Mouse (Mus musculus) thymus, adult 2 months (tissue): Measurements from ENCODE around the gene Cacna1e. TPM values are rescaled to one million over a fixed set of nuclear protein-coding genes. Genes with fewer than 3 reads are reported as not detected.
A peak's percentile ranks its signal among the peaks of the same experiment; 100 is the strongest.

ENCODE experiments used
- DNase-seq: peaks from one replicate; pipeline ENCODE4 v3.0.0; 2021
- H3K27ac ChIP-seq: fragments of 200-500 bp; 2 replicates; pipeline ENCODE4 v1.5.1; 2012; ENCODE audit warnings: low read length, control low read depth; ENCODE audit not compliant: control insufficient read depth, insufficient read depth
- H3K27me3 ChIP-seq: fragments of 200-500 bp; 2 replicates; pipeline ENCODE4 v1.6.1; 2012; ENCODE audit warnings: mild to moderate bottlenecking, low read length, moderate library complexity, mixed read lengths; ENCODE audit not compliant: control insufficient read depth, insufficient read depth
- H3K36me3 ChIP-seq: fragments of 200-500 bp; 2 replicates; pipeline ENCODE4 v1.6.1; 2012; ENCODE audit warnings: mild to moderate bottlenecking, low read length, moderate library complexity; ENCODE audit not compliant: control insufficient read depth, insufficient read depth
- H3K4me1 ChIP-seq: fragments of 200-500 bp; replicated peaks from 2 replicates; pipeline ENCODE4 v1.6.1; 2012; ENCODE audit warnings: low read length; ENCODE audit not compliant: control insufficient read depth, insufficient read depth
- H3K4me3 ChIP-seq: fragments of 200-500 bp; 2 replicates; pipeline ENCODE4 v1.5.1; 2012; ENCODE audit warnings: mild to moderate bottlenecking, low read length, control low read depth, moderate library complexity; ENCODE audit not compliant: control insufficient read depth, insufficient read depth
- CTCF ChIP-seq: fragments of 200-500 bp; IDR thresholded peaks from 2 replicates; pipeline ENCODE4 v1.5.1; 2012; ENCODE audit warnings: mild to moderate bottlenecking, control low read depth, low read length, moderate library complexity, borderline replicate concordance; ENCODE audit not compliant: control insufficient read depth, poor library complexity, insufficient read depth; ENCODE audit errors: extremely low read depth
- POLR2A ChIP-seq: fragments of 200-500 bp; IDR thresholded peaks from 2 replicates; pipeline ENCODE4 v1.6.1; 2012; ENCODE audit warnings: mild to moderate bottlenecking, low read length, control low read depth, moderate library complexity; ENCODE audit not compliant: control insufficient read depth, poor library complexity, insufficient read depth; ENCODE audit errors: extremely low read depth
- WGBS: fragments of 180-500 bp; shearing (Covaris S2); methylation state at CpG from one replicate; pipeline ENCODE4 v1.1.7; 2018; 5-methylcytosine and 5-hydroxymethylcytosine counted together
- polyA plus RNA-seq: library from polyadenylated mRNA; depleted of rRNA; stranded (reverse); fragments of >200 nt; gene quantifications from 2 replicates; pipeline ENCODE4 v1.2.3, GENCODE M21; 2012

The Cacna1e gene
- polyA plus RNA-seq, 1 experiment, result 11.8 TPM

GRCm38 (mm10) chr1:154805038-154805437 lies 79.3 kb downstream of the Cacna1e start:
- no peaks in the 10 kb centered on the region for H3K36me3 ChIP-seq
- H3K27ac ChIP-seq, result no peak overlapping the region
- no peak for DNase-seq
- no peak overlapping the region for H3K4me3 ChIP-seq
- H3K4me1 ChIP-seq, result no peaks in the 10 kb centered on the region
- H3K27me3 ChIP-seq, result no peaks in the 10 kb centered on the region
- 91% methylated on average over 3 of the region's 3 CpGs for WGBS
- TF ChIP-seq POLR2A, result no peak
- TF ChIP-seq CTCF, result no peak

DNA sequence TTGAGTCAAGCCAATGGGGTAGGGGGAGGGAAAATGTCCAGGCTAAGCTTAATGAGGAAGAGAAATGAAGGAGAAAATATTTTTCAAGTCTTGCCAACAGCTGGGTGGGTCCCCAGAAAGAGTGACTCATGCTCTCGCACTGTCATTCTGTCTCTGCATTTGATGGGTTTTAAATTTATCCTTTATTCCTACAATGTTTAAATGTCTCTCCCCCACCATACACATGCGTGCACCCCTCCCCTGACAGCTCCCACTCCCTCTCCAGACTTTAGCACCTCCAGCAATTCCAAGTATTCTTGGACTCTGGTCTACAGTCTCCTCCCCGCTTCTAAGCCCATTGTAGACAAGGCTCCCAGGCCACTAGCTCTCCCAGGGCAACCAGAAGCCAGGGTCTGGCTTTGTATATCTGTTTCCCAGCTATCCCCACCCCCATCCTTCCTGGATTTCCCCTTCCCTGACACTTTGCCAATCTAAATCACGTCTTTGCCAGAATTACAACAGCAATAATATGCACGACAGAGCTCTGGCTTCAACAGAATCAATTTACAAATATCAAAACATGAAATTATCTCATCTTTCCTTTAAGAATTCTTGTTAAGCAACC lies 81.9 kb downstream of the Cacna1e start:
- Histone ChIP-seq H3K4me3 (no peak overlapping the region), H3K27me3 (no peaks in the 10 kb centered on the region), H3K36me3 (no peaks in the 10 kb centered on the region), H3K4me1 (no peaks in the 10 kb centered on the region), H3K27ac (no peak overlapping the region)
- WGBS, result 88% methylated on average over 5 of the region's 5 CpGs
- no peak for DNase-seq
- no peak for TF ChIP-seq POLR2A
- no peak for TF ChIP-seq CTCF

- no peak overlapping the region for H3K4me3 ChIP-seq
- no peak overlapping the region for H3K27ac ChIP-seq
- no peaks in the 10 kb centered on the region for H3K27me3 ChIP-seq
- peaks cover 7% of the 10 kb centered on the region for H3K4me1 ChIP-seq
- WGBS, result 85% methylated on average over 31 of the region's 31 CpGs
- no peaks in the 10 kb centered on the region for H3K36me3 ChIP-seq
- no peak for TF ChIP-seq CTCF
- TF ChIP-seq POLR2A, result no peak
- no peak for DNase-seq
Measured at GRCm38 (mm10) chr1:154799257-154799656, 85.0 kb downstream of the Cacna1e start.

GRCm38 (mm10) chr1:154798771-154799170 lies 85.5 kb downstream of the Cacna1e start:
- WGBS, result 85% methylated on average over 2 of the region's 2 CpGs
- Histone ChIP-seq H3K4me3 (no peak overlapping the region), H3K36me3 (no peaks in the 10 kb centered on the region), H3K27ac (no peak overlapping the region), H3K27me3 (no peaks in the 10 kb centered on the region), H3K4me1 (peaks cover 7% of the 10 kb centered on the region)
- no peak for TF ChIP-seq POLR2A
- no peak for TF ChIP-seq CTCF
- no peak for DNase-seq

GRCm38 (mm10) chr1:154796685-154797084 lies 87.6 kb downstream of the Cacna1e start:
- Histone ChIP-seq H3K27me3 (no peaks in the 10 kb centered on the region), H3K36me3 (no peaks in the 10 kb centered on the region), H3K4me3 (no peak overlapping the region), H3K27ac (no peak overlapping the region), H3K4me1 (peaks cover 13% of the 10 kb centered on the region)
- no peak for TF ChIP-seq CTCF
- no peak for TF ChIP-seq POLR2A
- DNase-seq, result peak; percentile 53
- 83% methylated on average over 2 of the region's 2 CpGs for WGBS

GRCm38 (mm10) chr1:154794518-154794951 lies 89.8 kb downstream of the Cacna1e start:
- no peak for DNase-seq
- Histone ChIP-seq H3K36me3 (no peaks in the 10 kb centered on the region), H3K4me1 (peaks cover 18% of the 10 kb centered on the region), H3K4me3 (no peak overlapping the region), H3K27me3 (no peaks in the 10 kb centered on the region), H3K27ac (no peak overlapping the region)
- no peak for TF ChIP-seq POLR2A
- no peak for TF ChIP-seq CTCF
- 8% methylated on average over 8 of the region's 8 CpGs for WGBS
